Mouse (Mus musculus): Measurements from ENCODE around the gene Pes1.
"Not testable (repeated sequence)": the region's sequence is repeated elsewhere in the genome, so short reads cannot be mapped to it uniquely, and the experiment has no call there.

The Pes1 gene

DNA sequence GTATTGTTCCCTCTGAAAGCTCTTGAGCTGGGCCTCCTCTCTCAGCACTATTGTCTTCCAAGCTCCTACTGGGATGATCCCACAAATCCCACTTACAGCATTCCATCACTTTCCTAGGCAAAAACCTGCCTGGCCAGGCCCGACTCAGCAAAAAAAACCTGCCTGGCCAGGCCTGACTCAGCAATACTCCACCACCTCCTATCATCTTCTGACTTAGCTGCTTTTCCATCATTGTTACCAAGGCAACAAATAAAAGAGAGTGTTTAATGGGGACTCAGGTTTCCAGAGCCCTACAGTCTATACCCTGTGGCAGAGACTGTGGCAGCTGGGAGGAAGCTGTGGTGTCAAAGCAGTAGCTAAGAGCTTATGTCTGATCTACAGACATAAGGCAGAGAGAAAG is 48.8 kb downstream of the Pes1 start:
- no peak for DNase-seq

DNA sequence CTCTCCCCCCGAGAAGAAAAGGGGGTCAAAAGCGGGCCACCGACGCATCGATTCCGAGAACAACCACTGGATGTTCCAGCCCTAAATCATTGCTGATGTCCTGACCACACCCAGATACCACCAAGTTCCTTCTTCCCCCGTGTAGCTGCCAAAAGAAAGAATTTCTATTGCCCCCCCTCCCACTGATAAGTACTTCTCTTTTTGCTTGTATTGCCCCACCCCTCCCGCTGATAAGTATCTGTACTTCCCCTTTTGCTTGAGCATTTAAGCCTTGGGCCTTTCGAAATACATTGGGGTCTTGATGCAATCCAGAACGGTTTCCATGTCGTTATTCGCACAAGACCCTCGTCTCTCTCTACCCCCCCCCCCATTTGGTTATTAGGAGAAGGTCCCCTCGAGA is 52.0 kb downstream of the Pes1 start:
- DNase-seq: not testable (repeated sequence)

DNA sequence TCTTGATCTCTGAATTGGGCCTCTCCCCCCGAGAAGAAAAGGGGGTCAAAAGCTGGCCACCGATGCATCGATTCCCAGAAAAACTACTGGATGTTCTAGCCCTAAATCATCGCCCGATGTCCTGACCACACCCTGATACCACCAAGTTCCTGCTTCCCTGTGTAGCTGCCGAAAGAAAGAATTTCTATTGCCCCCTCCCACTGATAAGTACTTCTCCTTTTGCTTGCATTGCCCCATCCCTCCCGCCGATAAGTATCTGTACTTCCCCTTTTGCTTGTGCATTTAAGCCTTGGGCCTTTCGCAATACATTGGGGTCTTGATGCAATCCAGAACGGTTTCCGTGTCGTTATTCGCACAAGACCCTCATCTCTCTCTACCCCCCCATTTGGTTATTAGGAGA is 58.3 kb downstream of the Pes1 start:
- not testable (repeated sequence) for DNase-seq

DNA sequence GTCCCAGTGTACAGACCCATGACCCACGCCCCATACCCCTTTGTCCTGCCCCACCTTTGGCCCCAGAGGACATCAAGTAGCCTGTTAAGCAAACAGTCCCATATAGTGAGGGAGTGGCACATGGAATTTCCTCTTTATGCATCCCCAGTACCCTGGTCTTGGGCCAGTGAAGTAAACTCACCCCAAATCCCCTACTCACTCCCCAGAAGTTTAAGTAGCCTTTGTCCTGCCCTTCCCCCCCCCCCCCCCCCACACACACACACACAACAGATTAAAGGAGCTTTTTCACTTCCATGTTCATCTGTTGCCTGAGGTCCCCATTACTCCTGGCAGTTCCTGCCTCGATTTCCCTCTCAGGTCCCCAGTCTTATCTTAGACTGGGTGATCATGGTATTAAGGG is 59.5 kb downstream of the Pes1 start:
- DNase-seq: no peak

DNA sequence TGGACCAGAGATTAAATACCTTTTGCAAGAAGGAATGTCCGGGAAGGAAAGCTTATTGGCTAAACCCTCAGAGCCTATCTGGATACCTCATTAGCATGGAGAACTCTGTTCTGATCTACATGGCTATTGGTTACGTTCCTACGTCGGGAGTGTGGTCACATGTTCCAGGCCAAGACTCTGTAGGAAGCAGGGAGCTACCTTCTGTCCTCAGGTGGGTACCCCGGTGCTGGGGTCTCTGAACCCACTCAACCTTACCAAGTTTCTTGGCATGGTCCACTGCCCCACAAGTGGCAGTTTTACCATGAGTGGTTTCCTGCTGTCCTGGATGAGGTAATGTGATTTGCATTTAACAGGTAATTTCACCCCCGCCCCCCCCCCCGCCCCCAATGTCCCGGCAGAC is 63.3 kb downstream of the Pes1 start:
- no peak for DNase-seq

DNA sequence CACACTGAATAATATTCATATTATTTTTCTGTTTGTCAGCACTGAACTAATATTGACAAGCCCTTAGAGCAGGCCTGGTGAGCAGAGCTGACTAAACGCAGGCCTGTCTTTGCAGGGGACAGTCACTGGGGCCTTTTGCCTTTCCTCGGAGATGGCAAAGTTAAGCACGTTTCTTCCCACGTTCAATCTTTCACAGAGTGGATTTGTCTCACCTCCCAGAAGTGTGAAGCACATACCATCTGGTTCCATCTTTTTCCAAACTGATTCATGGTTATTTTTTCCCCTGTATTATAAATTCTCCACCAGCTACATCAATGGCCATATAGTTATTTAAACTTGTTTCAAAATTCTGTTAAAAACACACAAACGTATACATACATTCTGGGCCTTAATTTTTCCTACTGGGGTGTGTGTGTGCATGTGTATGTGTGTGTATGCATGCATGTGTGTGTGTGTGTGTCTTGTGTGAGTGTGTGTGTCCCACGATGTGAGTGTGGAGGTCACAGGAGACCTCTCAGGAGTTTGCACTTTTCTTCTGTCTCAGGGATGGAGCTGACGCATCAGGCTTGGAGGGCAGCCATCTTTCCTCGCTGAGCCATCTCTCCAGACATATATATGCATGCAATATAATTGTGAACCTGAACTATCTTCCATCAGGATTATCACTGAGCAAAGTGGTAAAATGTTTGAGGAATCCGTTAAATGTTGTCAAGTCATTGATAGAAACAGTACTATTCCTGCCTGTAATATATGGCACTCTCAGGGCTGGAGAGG is 64.0 kb downstream of the Pes1 start:
- DNase-seq: no peak

DNA sequence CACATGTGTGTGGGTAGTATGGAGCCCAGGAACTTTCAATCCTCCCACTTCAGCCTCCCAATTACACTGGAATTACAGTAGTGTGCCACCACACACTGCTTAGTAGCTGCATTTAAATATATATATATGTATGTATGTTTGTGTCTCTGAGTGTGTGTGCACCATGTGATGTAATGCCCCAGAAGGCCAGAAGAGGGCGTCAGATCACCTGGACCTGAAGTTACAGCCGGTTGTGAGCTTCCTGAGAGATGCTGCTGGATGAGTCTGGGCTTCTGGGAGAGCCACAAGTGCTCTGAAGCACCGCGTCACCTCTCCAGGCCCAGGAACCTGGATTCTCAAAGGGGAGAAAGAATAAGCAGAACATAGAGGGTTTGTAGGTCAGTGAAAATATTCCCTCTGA is 65.6 kb downstream of the Pes1 start:
- no peak for DNase-seq

All from lung, postnatal 14 days (tissue).